Mouse (Mus musculus): ENCODE results near the gene Atg4d. TPM values are rescaled to one million over a fixed set of nuclear protein-coding genes. Genes with fewer than 3 reads are reported as not detected.

Gene Atg4d
- total and polyA plus RNA-seq, 3 experiments, result 9.1 to 14.9 (median 14.5) TPM

DNA sequence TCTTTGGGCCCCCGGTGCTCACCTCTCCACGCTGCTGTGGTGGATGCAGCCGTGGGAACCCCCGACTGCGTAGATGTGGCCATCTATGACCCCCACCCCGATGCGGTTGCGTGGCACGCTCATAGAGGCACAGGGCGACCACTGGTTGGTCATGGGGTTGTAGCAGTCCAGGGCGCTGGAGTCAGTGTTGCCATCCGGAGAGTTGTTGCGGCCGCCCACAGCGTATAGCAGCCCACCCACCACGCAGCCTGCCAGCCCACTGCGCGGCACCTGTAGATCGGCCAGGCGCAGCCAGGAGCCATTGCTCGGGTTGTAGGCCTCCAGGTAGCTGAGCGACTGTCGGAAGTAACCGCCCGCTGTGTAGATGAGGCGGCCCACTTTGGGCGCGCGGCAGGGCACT, 31.7 kb upstream of the Atg4d start:
- no peaks in the 10 kb centered on the region for H3K9me3 ChIP-seq (replicated peaks)
- TF ChIP-seq POLR2AphosphoS5 (IDR thresholded peaks at IDR 0.05; ENCODE audit: insufficient replicate concordance, low read depth, low read length) (no peak), GATA2 (IDR thresholded peaks at IDR 0.05; ENCODE audit: borderline replicate concordance, low read depth, low read length) (no peak), TAL1 (conservative IDR thresholded peaks at IDR 0.05; ENCODE audit: low read depth, low read length) (no peak), GATA1 (IDR thresholded peaks at IDR 0.05; ENCODE audit: borderline replicate concordance, low read length) (no peak), CTCF (IDR thresholded peaks at IDR 0.05; ENCODE audit: low read depth, low read length) (no peak)
- H3K27me3 ChIP-seq (ENCODE audit: insufficient read depth, low read length), result no peaks in the 10 kb centered on the region
- DNase-seq (ENCODE audit: low spot score), result no peak
- no peak for ATAC-seq (ENCODE audit: extremely low read depth, insufficient number of reproducible peaks, low FRiP score, poor library complexity, severe bottlenecking)
- H3K36me3 ChIP-seq (replicated peaks), result peaks cover 90% of the 10 kb centered on the region
- H3K4me3 ChIP-seq (ENCODE audit: low read depth, low read length), result no peak overlapping the region
- H3K4me1 ChIP-seq (ENCODE audit: insufficient read depth, low read depth, low read length), result peaks cover 52% of the 10 kb centered on the region

DNA sequence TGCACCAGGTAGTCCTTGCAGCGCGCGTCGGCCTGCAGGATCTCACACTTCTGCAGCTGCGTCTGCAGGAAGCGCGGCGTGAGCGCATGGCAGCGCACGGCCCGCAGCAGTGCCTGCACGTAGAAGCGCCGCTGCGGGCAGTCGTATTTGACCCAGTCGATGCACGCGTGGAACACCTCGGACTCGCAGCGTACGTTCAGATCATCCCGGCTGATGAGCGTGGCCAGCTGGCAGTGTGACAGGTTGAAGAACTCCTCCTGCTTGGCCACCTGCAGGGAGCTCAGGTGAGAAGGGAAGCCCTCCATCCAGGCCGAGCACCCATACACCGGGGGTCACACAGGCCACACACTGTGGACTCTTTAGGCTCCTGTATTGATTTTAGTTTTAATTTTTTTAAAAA, 31.3 kb upstream of the Atg4d start:
- Histone ChIP-seq H3K36me3 (replicated peaks) (peaks cover 87% of the 10 kb centered on the region), H3K4me1 (ENCODE audit: insufficient read depth, low read depth, low read length) (peaks cover 51% of the 10 kb centered on the region), H3K4me3 (ENCODE audit: low read depth, low read length) (no peak overlapping the region), H3K27me3 (ENCODE audit: insufficient read depth, low read length) (no peaks in the 10 kb centered on the region), H3K9me3 (replicated peaks) (no peaks in the 10 kb centered on the region)
- TF ChIP-seq GATA1 (IDR thresholded peaks at IDR 0.05; ENCODE audit: borderline replicate concordance, low read length) (no peak), TAL1 (conservative IDR thresholded peaks at IDR 0.05; ENCODE audit: low read depth, low read length) (no peak), CTCF (IDR thresholded peaks at IDR 0.05; ENCODE audit: low read depth, low read length) (no peak), GATA2 (IDR thresholded peaks at IDR 0.05; ENCODE audit: borderline replicate concordance, low read depth, low read length) (no peak), POLR2AphosphoS5 (IDR thresholded peaks at IDR 0.05; ENCODE audit: insufficient replicate concordance, low read depth, low read length) (no peak)
- ATAC-seq (ENCODE audit: extremely low read depth, insufficient number of reproducible peaks, low FRiP score, poor library complexity, severe bottlenecking) (no peak), DNase-seq (ENCODE audit: low spot score) (no peak)

DNA sequence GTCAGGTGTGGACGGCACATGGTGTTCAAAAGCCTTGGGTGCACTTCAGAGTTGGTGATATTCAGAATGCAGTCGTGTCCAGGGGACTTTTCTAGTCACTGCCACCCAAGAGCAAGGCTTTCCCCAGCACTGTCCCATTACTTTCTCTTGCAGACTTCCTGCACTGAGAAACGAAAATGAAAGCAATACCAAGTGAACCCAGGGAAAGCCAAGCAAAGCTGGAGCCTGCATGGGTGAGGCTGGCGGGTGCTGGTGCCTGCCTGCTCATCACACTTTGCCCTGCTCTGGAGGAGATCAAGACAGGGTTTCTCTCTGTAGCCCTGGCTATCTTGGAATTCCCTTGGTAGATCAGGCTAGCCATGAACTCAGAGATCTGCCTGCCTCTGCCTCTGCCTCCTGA, 29.8 kb upstream of the Atg4d start:
- no peak for DNase-seq (ENCODE audit: low spot score)
- no peaks in the 10 kb centered on the region for H3K9me3 ChIP-seq (replicated peaks)
- H3K27me3 ChIP-seq (ENCODE audit: insufficient read depth, low read length), result no peaks in the 10 kb centered on the region
- H3K36me3 ChIP-seq (replicated peaks), result peaks cover 73% of the 10 kb centered on the region
- TF ChIP-seq GATA2 (IDR thresholded peaks at IDR 0.05; ENCODE audit: borderline replicate concordance, low read depth, low read length) (no peak), TAL1 (conservative IDR thresholded peaks at IDR 0.05; ENCODE audit: low read depth, low read length) (no peak)
- H3K4me1 ChIP-seq (ENCODE audit: insufficient read depth, low read depth, low read length), result peaks cover 63% of the 10 kb centered on the region
- no peak for ATAC-seq (ENCODE audit: extremely low read depth, insufficient number of reproducible peaks, low FRiP score, poor library complexity, severe bottlenecking)
- H3K4me3 ChIP-seq (ENCODE audit: low read depth, low read length), result peak overlapping the region; percentile 45; the same call in 1 of the 2 replicates

DNA sequence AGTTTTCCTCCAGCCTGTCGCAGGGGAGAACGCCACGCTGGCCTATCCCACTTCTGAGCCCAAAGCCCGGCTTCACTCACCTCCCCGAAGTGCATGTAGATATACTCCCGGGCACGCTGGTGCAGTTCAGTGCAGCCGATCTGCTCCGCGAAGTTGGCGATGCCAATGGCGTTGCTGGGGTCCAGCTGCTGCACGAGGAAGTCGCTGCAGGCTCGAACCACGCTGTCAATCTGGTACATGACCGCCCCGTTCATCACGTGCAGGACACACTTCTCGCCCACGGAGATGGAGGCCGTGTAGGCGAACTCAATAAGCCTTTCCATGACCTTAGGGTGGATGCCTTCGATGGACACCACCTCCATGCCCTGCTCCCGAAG, 28.1 kb upstream of the Atg4d start:
- Histone ChIP-seq H3K4me3 (ENCODE audit: low read depth, low read length) (peak overlapping the region; percentile 88), H3K27me3 (ENCODE audit: insufficient read depth, low read length) (no peaks in the 10 kb centered on the region), H3K4me1 (ENCODE audit: insufficient read depth, low read depth, low read length) (peaks cover 66% of the 10 kb centered on the region), H3K9me3 (replicated peaks) (no peaks in the 10 kb centered on the region), H3K36me3 (replicated peaks) (peaks cover 64% of the 10 kb centered on the region)
- no peak for ATAC-seq (ENCODE audit: extremely low read depth, insufficient number of reproducible peaks, low FRiP score, poor library complexity, severe bottlenecking)
- TF ChIP-seq TAL1 (conservative IDR thresholded peaks at IDR 0.05; ENCODE audit: low read depth, low read length), result no peak
- no peak for TF ChIP-seq POLR2AphosphoS5 (IDR thresholded peaks at IDR 0.05; ENCODE audit: insufficient replicate concordance, low read depth, low read length)
- TF ChIP-seq GATA2 (IDR thresholded peaks at IDR 0.05; ENCODE audit: borderline replicate concordance, low read depth, low read length), result no peak
- TF ChIP-seq CTCF (IDR thresholded peaks at IDR 0.05; ENCODE audit: low read depth, low read length), result no peak
- no peak for TF ChIP-seq GATA1 (IDR thresholded peaks at IDR 0.05; ENCODE audit: borderline replicate concordance, low read length)
- no peak for DNase-seq (ENCODE audit: low spot score)

DNA sequence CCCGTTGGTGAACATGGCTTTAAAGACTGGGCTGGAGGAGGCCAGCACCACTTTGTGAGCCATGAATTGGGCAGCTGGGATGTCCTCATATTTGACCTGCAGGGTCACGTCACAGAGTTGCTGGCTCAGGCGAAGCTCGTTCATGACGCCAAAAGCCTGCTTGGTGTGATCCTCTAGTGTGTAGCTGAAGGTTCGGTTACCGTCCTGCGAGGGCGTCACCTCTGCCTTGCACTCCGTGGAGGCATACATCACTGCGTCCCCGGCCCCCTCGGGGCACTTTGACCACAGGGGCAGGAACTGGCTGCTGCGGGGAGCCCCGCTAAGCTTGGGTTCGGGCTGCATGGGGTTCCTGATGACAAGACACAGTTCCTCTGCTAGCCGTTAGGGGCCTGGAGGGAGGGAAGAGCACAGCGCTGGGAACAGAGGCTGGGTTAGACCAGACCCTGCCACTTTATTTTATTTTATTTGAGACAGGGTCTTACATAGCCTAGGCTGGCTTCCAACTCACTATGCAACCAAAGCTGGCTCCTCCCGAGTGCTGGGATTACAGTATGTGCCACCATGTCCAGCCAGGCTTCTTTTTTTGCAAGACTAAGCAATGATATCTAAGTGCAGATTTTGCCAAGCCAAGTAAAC, 27.6 kb upstream of the Atg4d start:
- DNase-seq (ENCODE audit: low spot score) (peak; percentile 69), ATAC-seq (ENCODE audit: extremely low read depth, insufficient number of reproducible peaks, low FRiP score, poor library complexity, severe bottlenecking) (peak; percentile 43)
- peaks cover 62% of the 10 kb centered on the region for H3K4me1 ChIP-seq (ENCODE audit: insufficient read depth, low read depth, low read length)
- H3K4me3 ChIP-seq (ENCODE audit: low read depth, low read length), result peak overlapping the region; percentile 88
- H3K27me3 ChIP-seq (ENCODE audit: insufficient read depth, low read length), result no peaks in the 10 kb centered on the region
- H3K9me3 ChIP-seq (replicated peaks), result no peaks in the 10 kb centered on the region
- H3K36me3 ChIP-seq (replicated peaks), result peaks cover 62% of the 10 kb centered on the region
- no peak for TF ChIP-seq TAL1 (conservative IDR thresholded peaks at IDR 0.05; ENCODE audit: low read depth, low read length)
- no peak for TF ChIP-seq POLR2AphosphoS5 (IDR thresholded peaks at IDR 0.05; ENCODE audit: insufficient replicate concordance, low read depth, low read length)
- TF ChIP-seq GATA2 (IDR thresholded peaks at IDR 0.05; ENCODE audit: borderline replicate concordance, low read depth, low read length), result no peak
- 0 out of 2 replicates have a peak, but pooled peaks have one; percentile 22 for TF ChIP-seq CTCF (IDR thresholded peaks at IDR 0.05; ENCODE audit: low read depth, low read length)
- no peak for TF ChIP-seq GATA1 (IDR thresholded peaks at IDR 0.05; ENCODE audit: borderline replicate concordance, low read length)

DNA sequence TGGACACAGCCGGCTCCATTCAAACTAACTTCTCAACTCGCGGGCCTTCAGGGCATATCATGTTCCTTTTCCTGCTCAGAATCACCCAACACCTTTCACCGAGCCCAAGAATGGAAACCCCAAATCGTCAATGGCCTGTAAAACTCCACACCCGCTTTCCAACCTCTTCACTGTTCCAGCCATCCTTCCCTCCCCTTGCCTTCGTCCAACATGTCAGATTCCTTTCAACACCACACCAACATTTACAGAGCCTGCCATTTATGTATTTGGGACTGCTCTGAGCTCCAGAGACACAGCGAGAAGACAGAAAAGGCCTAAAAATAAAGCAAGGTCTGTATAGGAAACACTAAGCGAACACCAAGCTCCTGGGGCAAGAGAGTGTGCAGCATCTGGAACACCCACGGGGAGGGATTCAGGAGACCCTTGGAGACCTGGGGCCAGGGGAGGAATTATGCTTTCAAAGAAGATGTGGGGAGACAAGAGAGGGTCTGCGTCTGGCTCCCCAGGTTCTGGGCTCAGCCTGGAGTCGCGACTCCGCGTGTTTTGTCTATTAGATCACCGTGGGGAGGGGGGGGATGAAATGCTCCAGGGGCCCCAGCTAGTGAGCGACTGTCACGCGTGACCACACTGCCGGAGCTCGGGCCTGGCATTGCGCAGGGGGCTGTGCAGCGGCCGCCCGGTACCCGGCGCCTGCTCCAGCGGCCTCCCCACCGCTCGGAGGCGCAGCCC, 26.9 kb upstream of the Atg4d start:
- Histone ChIP-seq H3K27me3 (ENCODE audit: insufficient read depth, low read length) (no peaks in the 10 kb centered on the region), H3K36me3 (replicated peaks) (peaks cover 55% of the 10 kb centered on the region), H3K9me3 (replicated peaks) (no peaks in the 10 kb centered on the region), H3K4me3 (ENCODE audit: low read depth, low read length) (peak overlapping the region; percentile 88), H3K4me1 (ENCODE audit: insufficient read depth, low read depth, low read length) (peaks cover 61% of the 10 kb centered on the region)
- no peak for TF ChIP-seq POLR2AphosphoS5 (IDR thresholded peaks at IDR 0.05; ENCODE audit: insufficient replicate concordance, low read depth, low read length)
- no peak for TF ChIP-seq TAL1 (conservative IDR thresholded peaks at IDR 0.05; ENCODE audit: low read depth, low read length)
- TF ChIP-seq GATA2 (IDR thresholded peaks at IDR 0.05; ENCODE audit: borderline replicate concordance, low read depth, low read length), result no peak
- TF ChIP-seq GATA1 (IDR thresholded peaks at IDR 0.05; ENCODE audit: borderline replicate concordance, low read length), result no peak
- TF ChIP-seq CTCF (IDR thresholded peaks at IDR 0.05; ENCODE audit: low read depth, low read length), result no peak
- DNase-seq (ENCODE audit: low spot score) (no peak), ATAC-seq (ENCODE audit: extremely low read depth, insufficient number of reproducible peaks, low FRiP score, poor library complexity, severe bottlenecking) (no peak)
